Mouse (Mus musculus) MEL (cell line): ENCODE results near the gene Kyat1. TPM values are rescaled to one million over a fixed set of nuclear protein-coding genes. Genes with fewer than 3 reads are reported as not detected.
A peak's percentile ranks its signal among the peaks of the same experiment; 100 is the strongest.

Experiments
- DNase-seq: peaks from one replicate; pipeline ENCODE4 v3.0.0; 2011; ENCODE audit warnings: low read depth, low spot score
- H3K27ac ChIP-seq: 2 replicates; pipeline ENCODE4 v1.5.1; 2012; ENCODE audit warnings: low read depth, mild to moderate bottlenecking, control low read depth, low read length, moderate library complexity; ENCODE audit not compliant: control insufficient read depth
- H3K27me3 ChIP-seq, 2 experiments: fragments of 150-350 bp in 1 of 2; sonication (generic) in 1 of 2; 2 replicates each; pipeline ENCODE4 v1.6.1; 2012; ENCODE audit warnings: low read length in 2 of 2, mild to moderate bottlenecking in 2 of 2, improper control_type of control experiment in 1 of 2, moderate library complexity in 1 of 2; ENCODE audit not compliant: insufficient read depth in 2 of 2, control insufficient read depth in 1 of 2
- H3K36me3 ChIP-seq, 2 experiments: 2 replicates each; pipeline ENCODE4 v1.6.1; 2012 to 2014; ENCODE audit warnings: low read length in 2 of 2, improper control_type of control experiment in 1 of 2, inconsistent platforms in 1 of 2, mild to moderate bottlenecking in 1 of 2; ENCODE audit not compliant: insufficient read depth in 2 of 2, control insufficient read depth in 1 of 2
- H3K4me1 ChIP-seq, 2 experiments: fragments of 150-350 bp in 1 of 2; sonication (generic) in 1 of 2; 2 replicates each; pipeline ENCODE4 v1.6.1; 2012; ENCODE audit warnings: low read length in 2 of 2, improper control_type of control experiment in 1 of 2, mild to moderate bottlenecking in 1 of 2; ENCODE audit not compliant: insufficient read depth in 2 of 2, control insufficient read depth in 1 of 2
- H3K4me3 ChIP-seq, 2 experiments: fragments of 150-350 bp in 1 of 2; sonication (generic) in 1 of 2; 2 replicates each; pipeline ENCODE4 v1.5.1; 2012; ENCODE audit warnings: low read depth in 2 of 2, low read length in 2 of 2, mild to moderate bottlenecking in 2 of 2, moderate library complexity in 2 of 2, control low read depth in 1 of 2, improper control_type of control experiment in 1 of 2; ENCODE audit not compliant: control insufficient read depth in 1 of 2, insufficient read depth in 1 of 2
- H3K79me2 ChIP-seq: 2 replicates; pipeline ENCODE4 v1.6.1; 2012; ENCODE audit warnings: mild to moderate bottlenecking, low read length, moderate library complexity; ENCODE audit not compliant: control insufficient read depth, poor library complexity, insufficient read depth
- H3K9ac ChIP-seq: 2 replicates; pipeline ENCODE4 v1.6.1; 2012; ENCODE audit warnings: low read depth, mild to moderate bottlenecking, control low read depth, low read length, moderate library complexity; ENCODE audit not compliant: control insufficient read depth, poor library complexity, severe bottlenecking
- H3K9me3 ChIP-seq: fragments of 150-350 bp; sonication (generic); replicated peaks from 2 replicates; pipeline ENCODE4 v1.6.1; 2012; ENCODE audit warnings: mild to moderate bottlenecking, low read length, improper control_type of control experiment, moderate library complexity; ENCODE audit not compliant: insufficient read depth
- BHLHE40 ChIP-seq: IDR thresholded peaks from 2 replicates; pipeline ENCODE4 v1.6.1; 2012; ENCODE audit warnings: low read depth, mild to moderate bottlenecking, inconsistent platforms, low read length, improper control_type of control experiment, borderline replicate concordance
- CHD2 ChIP-seq: IDR thresholded peaks from 2 replicates; pipeline ENCODE4 v1.6.1; 2011; ENCODE audit warnings: low read length, improper control_type of control experiment
- CTCF ChIP-seq, 3 experiments: IDR thresholded peaks in 2 of 3; conservative IDR thresholded peaks in 1 of 3; 2 replicates each; pipeline ENCODE4 v1.5.1; 2011 to 2012; ENCODE audit warnings: low read length in 3 of 3, low read depth in 2 of 3, mild to moderate bottlenecking in 2 of 3, improper control_type of control experiment in 1 of 3, inconsistent platforms in 1 of 3, mixed read lengths in 1 of 3, moderate library complexity in 1 of 3; ENCODE audit not compliant: control insufficient read depth in 1 of 3, insufficient read depth in 1 of 3, poor library complexity in 1 of 3, severe bottlenecking in 1 of 3
- E2F4 ChIP-seq: IDR thresholded peaks from 2 replicates; pipeline ENCODE4 v1.6.1; 2011; ENCODE audit warnings: low read depth, low read length, improper control_type of control experiment, borderline replicate concordance
- ELF1 ChIP-seq: IDR thresholded peaks from 2 replicates; pipeline ENCODE4 v1.6.1; 2014; ENCODE audit warnings: low read depth, mild to moderate bottlenecking, inconsistent platforms, low read length, improper control_type of control experiment, moderate library complexity
- EP300 ChIP-seq, 2 experiments: IDR thresholded peaks; 2 replicates each; pipeline ENCODE4 v1.6.1; 2011; ENCODE audit warnings: improper control_type of control experiment in 2 of 2, low read length in 2 of 2, low read depth in 1 of 2, mild to moderate bottlenecking in 1 of 2
- ETS1 ChIP-seq: IDR thresholded peaks from 2 replicates; pipeline ENCODE4 v1.6.1; 2012; ENCODE audit warnings: low read depth, mild to moderate bottlenecking, inconsistent platforms, low read length, improper control_type of control experiment, moderate library complexity
- GATA1 ChIP-seq: IDR thresholded peaks from 2 replicates; pipeline ENCODE4 v1.6.1; 2011; ENCODE audit warnings: low read depth, low read length, improper control_type of control experiment
- HCFC1 ChIP-seq: IDR thresholded peaks from 2 replicates; pipeline ENCODE4 v1.6.1; 2012; ENCODE audit warnings: low read depth, mild to moderate bottlenecking, inconsistent platforms, low read length, improper control_type of control experiment, moderate library complexity
- JUND ChIP-seq: IDR thresholded peaks from 2 replicates; pipeline ENCODE4 v1.6.1; 2011; ENCODE audit warnings: low read depth, mild to moderate bottlenecking, improper control_type of control experiment, low read length
- KAT2A ChIP-seq: conservative IDR thresholded peaks from 2 replicates; pipeline ENCODE4 v1.6.1; 2012; ENCODE audit warnings: low read depth, low read length, improper control_type of control experiment, inconsistent platforms
- MAFK ChIP-seq: IDR thresholded peaks from 2 replicates; pipeline ENCODE4 v1.6.1; 2011; ENCODE audit warnings: low read depth, mild to moderate bottlenecking, low read length, improper control_type of control experiment, borderline replicate concordance
- MAX ChIP-seq: IDR thresholded peaks from 2 replicates; pipeline ENCODE4 v1.6.1; 2011; ENCODE audit warnings: low read length, improper control_type of control experiment
- MAZ ChIP-seq: IDR thresholded peaks from 2 replicates; pipeline ENCODE4 v1.6.1; 2012; ENCODE audit warnings: low read depth, mild to moderate bottlenecking, inconsistent platforms, low read length, improper control_type of control experiment
- MEF2A ChIP-seq: IDR thresholded peaks from 2 replicates; pipeline ENCODE4 v1.6.1; 2014; ENCODE audit warnings: low read depth, mild to moderate bottlenecking, inconsistent platforms, low read length, improper control_type of control experiment; ENCODE audit not compliant: poor library complexity, insufficient replicate concordance, severe bottlenecking; ENCODE audit errors: extremely low read depth
- MXI1 ChIP-seq: IDR thresholded peaks from 2 replicates; pipeline ENCODE4 v1.6.1; 2011; ENCODE audit warnings: mild to moderate bottlenecking, low read depth, low read length, improper control_type of control experiment
- MYB ChIP-seq: IDR thresholded peaks from 2 replicates; pipeline ENCODE4 v1.6.1; 2011; ENCODE audit warnings: mild to moderate bottlenecking, low read depth, low read length, improper control_type of control experiment
- MYC ChIP-seq: IDR thresholded peaks from 2 replicates; pipeline ENCODE4 v1.6.1; 2011; ENCODE audit warnings: low read depth, mild to moderate bottlenecking, low read length, improper control_type of control experiment, moderate library complexity
- NRF1 ChIP-seq: IDR thresholded peaks from 2 replicates; pipeline ENCODE4 v1.6.1; 2014; ENCODE audit warnings: low read depth, mild to moderate bottlenecking, inconsistent platforms, low read length, improper control_type of control experiment, moderate library complexity; ENCODE audit not compliant: poor library complexity, insufficient read depth, severe bottlenecking
- POLR2A ChIP-seq, 2 experiments: IDR thresholded peaks; 2 replicates each; pipeline ENCODE4 v1.6.1; 2011 to 2012; ENCODE audit warnings: low read length in 2 of 2, mild to moderate bottlenecking in 2 of 2, control low read depth in 1 of 2, improper control_type of control experiment in 1 of 2, low read depth in 1 of 2, moderate library complexity in 1 of 2; ENCODE audit not compliant: control insufficient read depth in 1 of 2, insufficient read depth in 1 of 2, poor library complexity in 1 of 2
- POLR2AphosphoS2 ChIP-seq: IDR thresholded peaks from 2 replicates; pipeline ENCODE4 v1.6.1; 2011; ENCODE audit warnings: low read length, improper control_type of control experiment
- POLR2AphosphoS5 ChIP-seq: IDR thresholded peaks from 2 replicates; pipeline ENCODE4 v1.6.1; 2012; ENCODE audit warnings: low read depth, borderline replicate concordance, mild to moderate bottlenecking, inconsistent platforms, low read length, moderate library complexity, mixed read lengths
- RAD21 ChIP-seq: IDR thresholded peaks from 2 replicates; pipeline ENCODE4 v1.6.1; 2011; ENCODE audit warnings: mild to moderate bottlenecking, low read depth, low read length, improper control_type of control experiment
- RCOR1 ChIP-seq: IDR thresholded peaks from 2 replicates; pipeline ENCODE4 v1.6.1; 2012; ENCODE audit warnings: low read depth, mild to moderate bottlenecking, inconsistent platforms, low read length, improper control_type of control experiment
- SIN3A ChIP-seq: IDR thresholded peaks from 2 replicates; pipeline ENCODE4 v1.6.1; 2012; ENCODE audit warnings: low read length, improper control_type of control experiment, inconsistent platforms
- SMC3 ChIP-seq: IDR thresholded peaks from 2 replicates; pipeline ENCODE4 v1.6.1; 2011; ENCODE audit warnings: low read depth, low read length, improper control_type of control experiment
- TAL1 ChIP-seq: IDR thresholded peaks from 2 replicates; pipeline ENCODE4 v1.6.1; 2012; ENCODE audit warnings: mild to moderate bottlenecking, inconsistent platforms, low read length, moderate library complexity, mixed read lengths
- TBP ChIP-seq: IDR thresholded peaks from 2 replicates; pipeline ENCODE4 v1.8.0; 2011; ENCODE audit warnings: low read depth, low read length, improper control_type of control experiment
- TCF12 ChIP-seq: IDR thresholded peaks from 2 replicates; pipeline ENCODE4 v1.6.1; 2014; ENCODE audit warnings: low read depth, mild to moderate bottlenecking, inconsistent platforms, low read length, improper control_type of control experiment, moderate library complexity
- UBTF ChIP-seq: IDR thresholded peaks from 2 replicates; pipeline ENCODE4 v1.6.1; 2012; ENCODE audit warnings: low read depth, mild to moderate bottlenecking, inconsistent platforms, low read length, improper control_type of control experiment, moderate library complexity, borderline replicate concordance; ENCODE audit not compliant: insufficient read depth
- USF1 ChIP-seq: IDR thresholded peaks from 2 replicates; pipeline ENCODE4 v1.6.1; 2014; ENCODE audit warnings: low read depth, mild to moderate bottlenecking, inconsistent platforms, low read length, improper control_type of control experiment, moderate library complexity
- USF2 ChIP-seq, 2 experiments: IDR thresholded peaks; 2 replicates each; pipeline ENCODE4 v1.6.1; 2011 to 2012; ENCODE audit warnings: improper control_type of control experiment in 2 of 2, low read length in 2 of 2, borderline replicate concordance in 1 of 2, inconsistent platforms in 1 of 2, low read depth in 1 of 2, mild to moderate bottlenecking in 1 of 2; ENCODE audit not compliant: insufficient read depth in 1 of 2
- ZC3H11A ChIP-seq: IDR thresholded peaks from 2 replicates; pipeline ENCODE4 v1.6.1; 2012; ENCODE audit warnings: low read depth, mild to moderate bottlenecking, inconsistent platforms, low read length, improper control_type of control experiment
- ZKSCAN1 ChIP-seq: IDR thresholded peaks from 2 replicates; pipeline ENCODE4 v1.6.1; 2012; ENCODE audit warnings: low read depth, mild to moderate bottlenecking, inconsistent platforms, low read length, improper control_type of control experiment, moderate library complexity
- ZNF384 ChIP-seq: IDR thresholded peaks from 2 replicates; pipeline ENCODE4 v1.6.1; 2012; ENCODE audit warnings: low read depth, mild to moderate bottlenecking, inconsistent platforms, low read length, improper control_type of control experiment
- polyA plus RNA-seq, 2 experiments: library from polyadenylated mRNA; stranded (reverse) in 1 of 2; unstranded in 1 of 2; fragments of >175 nt in 1 of 2; fragments of >200 nt in 1 of 2; gene quantifications; 2 replicates each; pipeline versions ENCODE4 v1.2.1 to v1.2.4; 2012; ENCODE audit warnings: low replicate concordance in 2 of 2, low read depth in 1 of 2; ENCODE audit not compliant: insufficient read length in 2 of 2, insufficient read depth in 1 of 2, missing spikeins in 1 of 2
- total RNA-seq: library from RNA; depleted of rRNA; stranded (reverse); fragments of 300-350 nt; gene quantifications from 2 replicates; pipeline ENCODE4 v1.2.3, GENCODE M21; 2012; rRNA removed

Kyat1 gene
- 9.5 and 10.3 TPM in 2 replicates for total RNA-seq
- polyA plus RNA-seq = 10 to 100 TPM in 1 of 2 experiments, not detected in 1; 14.9 TPM

GRCm38 (mm10) chr2:30205629-30206357 lies at the start of gene Kyat1:
Gene Kyat1 (minus strand): TSS chr2:30205847.
- Histone ChIP-seq H3K4me3 (peak within 1 kb of the TSS; percentile 74 to 77), H3K9me3 (no peaks in the 10 kb centered on the region), H3K9ac (peak within 1 kb of the TSS; percentile 76), H3K4me1 (peaks cover 3 to 4% of the 10 kb centered on the region in 2 experiments; a peak in 1 of 4 replicates), H3K27ac (peak within 1 kb of the TSS; percentile 66), H3K79me2 (no peaks in the 10 kb centered on the region; the same call in 1 of the 2 replicates), H3K27me3 (no peaks in the 10 kb centered on the region), H3K36me3 (no peaks in the 10 kb centered on the region)
- peak; percentile 99 for DNase-seq
- TF ChIP-seq BHLHE40 (peak; percentile 87), ELF1 (peak; percentile 92), E2F4 (no peak), TBP (peak; percentile 90), TAL1 (no peak), POLR2AphosphoS5 (no peak), POLR2A (IDR thresholded peaks at IDR 0.05; ENCODE audit: control insufficient read depth in 1 of 2, insufficient read depth in 1 of 2, low read depth in 1 of 2, low read length in 2 of 2, poor library complexity in 1 of 2) (peak; percentile 68 to 88; a peak in 3 of 4 replicates), MAZ (no peak), ZC3H11A (no peak), TCF12 (no peak), UBTF (no peak), CTCF (IDR thresholded peaks at IDR 0.05 in 2 of 3, conservative IDR thresholded peaks at IDR 0.05 in 1 of 3; ENCODE audit: control insufficient read depth in 1 of 3, insufficient read depth in 1 of 3, low read depth in 2 of 3, low read length in 3 of 3, poor library complexity in 1 of 3, severe bottlenecking in 1 of 3) (no peak), GATA1 (no peak), NRF1 (0 out of 2 replicates have a peak, but pooled peaks have one; percentile 4), USF1 (peak; percentile 49), CHD2 (no peak), MYB (no peak), POLR2AphosphoS2 (peak; percentile 62; the same call in 1 of the 2 replicates), USF2 (IDR thresholded peaks at IDR 0.05; ENCODE audit: borderline replicate concordance in 1 of 2, insufficient read depth in 1 of 2, low read depth in 1 of 2, low read length in 2 of 2) (no peak), SMC3 (no peak), MAX (peak; percentile 75), ETS1 (peak; percentile 77), SIN3A (peak; percentile 99), EP300 (IDR thresholded peaks at IDR 0.05; ENCODE audit: low read depth in 1 of 2, low read length in 2 of 2) (no peak), MYC (0 out of 2 replicates have a peak, but pooled peaks have one; percentile 66), ZNF384 (no peak), RCOR1 (no peak), KAT2A (no peak; the same call in 1 of the 2 replicates), MEF2A (no peak), MAFK (no peak), ZKSCAN1 (no peak), RAD21 (no peak), JUND (no peak), MXI1 (peak; percentile 97), HCFC1 (peak; percentile 89)
